Mouse (Mus musculus) mouse trophoblast stem cell (cell line): ENCODE results near the gene Fap.

Source experiments
- in situ Hi-C, 2 experiments: fragments of 300-500 bp; cut with MseI, MboI; formaldehyde crosslinking; loops; 2 replicates in 1 of 2; 3 replicates in 1 of 2; pipeline ENCODE4 v1.15.1; 2025

Gene Fap

GRCm38 (mm10) chr2:62573753-62574159 is at the start of gene Fap:
Gene Fap, minus strand, starts transcription at chr2:62574075.
- in situ Hi-C loops: no loop called here

GRCm38 (mm10) chr2:62623024-62623441 is 49.2 kb upstream of the Fap start:
- in situ Hi-C loops: no loop called here

- in situ Hi-C loops: no loop called here
These were observed 45.8 kb upstream of the Fap start for GRCm38 (mm10) chr2:62619679-62620078.

- in situ Hi-C loops: no loop called here
These were observed 45.1 kb upstream of the Fap start for GRCm38 (mm10) chr2:62618934-62619341.

- in situ Hi-C loops: no loop called here
These were observed 39.3 kb upstream of the Fap start for GRCm38 (mm10) chr2:62613133-62613532.

- in situ Hi-C loops: no loop called here
These were observed 32.3 kb upstream of the Fap start for GRCm38 (mm10) chr2:62606205-62606604.

- in situ Hi-C loops: no loop called here
These were observed 29.7 kb upstream of the Fap start for GRCm38 (mm10) chr2:62603530-62603929.

- in situ Hi-C loops: no loop called here
These were observed 22.7 kb upstream of the Fap start for GRCm38 (mm10) chr2:62596586-62596985.

- in situ Hi-C loops: no loop called here
These were observed 20.6 kb upstream of the Fap start for GRCm38 (mm10) chr2:62594491-62594890.

- in situ Hi-C loops: no loop called here
These were observed 17.7 kb upstream of the Fap start for GRCm38 (mm10) chr2:62591555-62591954.

- in situ Hi-C loops: no loop called here
These were observed 15.5 kb upstream of the Fap start for GRCm38 (mm10) chr2:62589333-62589732.

GRCm38 (mm10) chr2:62585769-62586168 is 11.9 kb upstream of the Fap start:
- in situ Hi-C loops: no loop called here

GRCm38 (mm10) chr2:62574962-62575361 is 1.1 kb upstream of the Fap start:
- in situ Hi-C loops: no loop called here

- in situ Hi-C loops: no loop called here
These were observed 375 bp upstream of the Fap start for GRCm38 (mm10) chr2:62574250-62574649.

- in situ Hi-C loops: no loop called here
These were observed 649 bp downstream of the Fap start for GRCm38 (mm10) chr2:62573099-62573752.

- in situ Hi-C loops: no loop called here
These were observed 9.2 kb downstream of the Fap start for GRCm38 (mm10) chr2:62564687-62565086.

- in situ Hi-C loops: no loop called here
These were observed 11.0 kb downstream of the Fap start for GRCm38 (mm10) chr2:62562661-62563485.

- in situ Hi-C loops: no loop called here
These were observed 16.5 kb downstream of the Fap start for GRCm38 (mm10) chr2:62557417-62557816.

GRCm38 (mm10) chr2:62556349-62556748 is 17.5 kb downstream of the Fap start:
- in situ Hi-C loops: no loop called here

- in situ Hi-C loops: no loop called here
These were observed 24.2 kb downstream of the Fap start for GRCm38 (mm10) chr2:62549659-62550058.

- in situ Hi-C loops: no loop called here
These were observed 24.7 kb downstream of the Fap start for GRCm38 (mm10) chr2:62549131-62549530.

- in situ Hi-C loops: no loop called here
These were observed 25.8 kb downstream of the Fap start for GRCm38 (mm10) chr2:62548104-62548503.

- in situ Hi-C loops: no loop called here
These were observed 38.4 kb downstream of the Fap start for GRCm38 (mm10) chr2:62535483-62535882.
